In genomic region chr3:19451022-19451421, GRCm38 (mm10) we compare ENCODE assay signal across 8 mouse cellular contexts.
DNase-seq lines count a peak whose midpoint lies in the region; ATAC-seq lines count a peak whose summit lies in the region.

No protein-coding gene starts in this region.

- H3K4me1 ChIP-seq in kidney, embryonic 16.5 days (ENCODE audit: insufficient read depth, low read length) = no peaks in the 10 kb centered on the region

- intact Hi-C loops in heart, postnatal 14 days (cut with DNase I) = no loop called here
- intact Hi-C loops in left cerebral cortex, postnatal 14 days (cut with DNase I) = no loop called here

- no peak overlapping the region for H3K4me3 ChIP-seq in kidney, embryonic 16.5 days (ENCODE audit: low read length)

- H3K9me3 ChIP-seq in kidney, embryonic 16.5 days (ENCODE audit: low read length) = no peaks in the 10 kb centered on the region

- H3K36me3 ChIP-seq in kidney, embryonic 16.5 days (ENCODE audit: insufficient read depth, low read length) = no peaks in the 10 kb centered on the region

- H3K9ac ChIP-seq in kidney, embryonic 16.5 days (replicated peaks; ENCODE audit: low read length) = no peak overlapping the region

- H3K27me3 ChIP-seq in kidney, embryonic 16.5 days (ENCODE audit: insufficient read depth, low read length) = no peaks in the 10 kb centered on the region

- DNase-seq in kidney, postnatal 10 days = peak; percentile 19
- peak; percentile 49 for DNase-seq in adrenal gland, adult 8-10 months
- peak; percentile 43 to 46 for DNase-seq in heart, postnatal 14 days
- DNase-seq in lung, postnatal 4 days = peak; percentile 74 to 86
- no peak for DNase-seq in left cerebral cortex, adult 18-20 months (ENCODE audit: low spot score in 2 of 2)
- DNase-seq in left cerebral cortex, adult 9 months (ENCODE audit: low spot score in 2 of 2) = no peak
- DNase-seq in left cerebral cortex, postnatal 14 days (ENCODE audit: low spot score in 2 of 2) = no peak

- no peak overlapping the region for H3K27ac ChIP-seq in kidney, embryonic 16.5 days (ENCODE audit: low read length)

- H3K4me2 ChIP-seq in kidney, embryonic 16.5 days (replicated peaks; ENCODE audit: low read depth, low read length) = no peak overlapping the region

- 42% methylated on average over 3 of the region's 3 CpGs for WGBS in kidney, embryonic 16.5 days

- no peak for ATAC-seq in kidney, embryonic 16.5 days (ENCODE audit: low FRiP score, low TSS enrichment)

Comparison
In these comparisons a context has a peak if more than half of its experiments do, and no peak if none do; other contexts are left out.
1. DNase-seq: peak in kidney, postnatal 10 days (single experiment), adrenal gland, adult 8-10 months (single experiment), heart, postnatal 14 days (2 of 2) and lung, postnatal 4 days (2 of 2); none in left cerebral cortex, adult 18-20 months (0 of 2), left cerebral cortex, adult 9 months (0 of 2) and left cerebral cortex, postnatal 14 days (0 of 2).